Mouse (Mus musculus): Measurements from ENCODE around the gene Prmt9. TPM values are rescaled to one million over a fixed set of nuclear protein-coding genes. Genes with fewer than 3 reads are reported as not detected.

Gene Prmt9
- polyA plus RNA-seq, 2 experiments from 2014 or later: 12.9 to 14.6 TPM

DNA sequence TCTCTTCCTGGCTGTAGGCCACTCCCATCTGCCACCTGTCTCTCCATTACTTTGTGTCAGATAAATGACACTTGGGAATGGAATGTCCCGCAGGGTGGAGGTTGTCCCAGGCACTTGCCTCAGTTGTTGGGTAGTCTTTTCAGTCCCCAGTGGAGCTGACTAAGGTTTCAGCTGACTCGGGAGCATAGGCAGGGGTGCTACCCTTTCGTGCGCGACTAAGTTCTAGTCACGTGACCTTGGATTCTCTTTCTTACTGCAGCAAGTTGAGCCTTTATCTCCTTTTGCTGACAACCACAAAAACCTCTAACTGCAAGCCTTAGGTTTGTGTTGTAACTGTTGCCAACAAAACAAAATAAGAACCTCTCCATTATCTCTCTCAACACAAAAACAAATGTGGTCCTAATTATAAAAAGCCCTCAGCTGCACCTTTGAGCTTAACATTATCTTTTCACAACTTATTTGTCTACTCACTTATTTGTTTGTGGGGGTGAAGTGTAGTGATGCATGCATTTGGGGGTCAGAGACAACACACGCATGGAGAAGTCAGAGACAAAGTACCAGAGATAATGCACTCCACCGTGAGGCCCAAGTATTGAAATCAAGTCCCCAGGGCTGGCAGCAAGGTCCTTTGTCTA, 14.7 kb upstream of the Prmt9 start:
- peak; percentile 21 for ATAC-seq

DNA sequence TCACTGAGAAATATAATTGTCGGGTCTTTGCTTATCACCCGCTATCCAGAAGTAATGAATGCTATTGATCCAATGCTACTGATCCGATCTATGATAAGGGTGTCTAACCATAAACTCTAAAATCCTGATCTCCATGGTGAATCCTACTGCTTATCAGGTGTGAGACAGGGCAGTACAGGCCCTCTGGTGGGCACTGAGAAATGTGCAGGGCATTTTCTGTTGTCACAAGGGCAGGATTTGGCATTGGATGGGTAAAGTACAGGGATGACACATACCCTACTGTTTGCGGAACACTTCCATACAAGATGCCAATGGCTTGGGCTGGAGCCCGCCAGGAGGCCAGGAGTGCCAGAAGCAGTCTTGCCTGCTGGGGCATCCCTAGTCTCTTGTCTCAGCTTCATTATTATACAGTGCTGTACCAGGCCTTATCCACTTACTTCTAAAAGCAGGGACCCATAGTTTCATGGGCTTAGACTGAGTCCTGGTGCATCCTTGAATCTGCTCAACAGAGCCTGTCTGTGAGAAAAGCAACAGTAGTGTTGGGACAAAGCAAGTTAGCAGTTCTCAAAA, 14.1 kb upstream of the Prmt9 start:
- ATAC-seq: peak; percentile 86

- no peak for ATAC-seq
Observed at GRCm38 (mm10) chr8:77536821-77537220, 12.4 kb upstream of the Prmt9 start.

- no peak for ATAC-seq
Observed at GRCm38 (mm10) chr8:77538256-77538655, 10.9 kb upstream of the Prmt9 start.

DNA sequence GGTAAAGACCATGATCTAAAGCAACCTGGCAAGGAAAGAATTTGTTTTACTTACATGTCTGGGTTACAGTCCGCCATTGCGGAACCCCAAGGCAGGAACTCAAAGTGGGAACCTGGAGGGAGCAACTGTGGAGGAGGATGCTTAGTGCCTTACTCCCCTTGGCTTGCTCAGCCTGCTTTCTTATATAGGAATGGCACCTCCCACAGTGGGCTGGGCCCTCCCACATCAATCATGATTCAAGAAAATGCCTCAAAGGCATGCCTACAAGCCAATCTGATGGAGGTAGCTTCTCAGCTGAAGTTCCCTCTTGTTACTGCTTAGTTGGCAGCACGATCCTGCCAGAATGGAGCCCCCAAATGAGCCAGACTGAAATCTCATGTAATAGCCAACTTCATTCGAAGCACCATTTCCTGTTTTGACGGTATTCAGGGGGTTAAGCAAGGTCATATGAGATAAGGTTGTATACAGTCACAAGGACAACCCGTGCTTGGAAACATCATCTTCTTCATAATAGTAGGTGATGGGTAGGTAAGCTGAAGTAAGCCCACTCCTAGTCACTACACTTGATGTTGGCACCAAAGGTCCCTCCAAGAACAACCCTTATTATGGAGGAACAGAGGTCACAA, 5.9 kb upstream of the Prmt9 start:
- ATAC-seq: peak; percentile 69

- no peak for ATAC-seq
Observed at GRCm38 (mm10) chr8:77544428-77544827, 4.8 kb upstream of the Prmt9 start.

DNA sequence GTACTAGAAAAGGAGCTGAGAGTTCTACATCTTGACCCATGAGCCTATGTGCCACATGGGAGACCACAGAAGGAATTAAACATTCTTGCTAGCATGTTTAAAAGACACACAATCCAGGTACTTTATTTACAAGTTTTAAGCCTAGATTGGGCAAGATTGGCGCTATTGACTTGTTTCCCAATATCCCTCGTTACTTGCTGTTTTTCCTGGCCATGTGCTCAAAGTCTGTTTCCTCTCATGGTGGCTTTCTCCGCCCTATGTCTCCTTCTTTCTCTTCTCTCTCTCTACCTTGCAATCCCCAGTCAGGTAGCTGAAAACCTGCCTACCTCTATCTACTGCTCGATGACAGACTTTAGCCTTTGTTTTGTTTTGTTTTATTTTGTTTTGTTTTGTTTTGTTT, 3.6 kb upstream of the Prmt9 start:
- ATAC-seq: no peak

DNA sequence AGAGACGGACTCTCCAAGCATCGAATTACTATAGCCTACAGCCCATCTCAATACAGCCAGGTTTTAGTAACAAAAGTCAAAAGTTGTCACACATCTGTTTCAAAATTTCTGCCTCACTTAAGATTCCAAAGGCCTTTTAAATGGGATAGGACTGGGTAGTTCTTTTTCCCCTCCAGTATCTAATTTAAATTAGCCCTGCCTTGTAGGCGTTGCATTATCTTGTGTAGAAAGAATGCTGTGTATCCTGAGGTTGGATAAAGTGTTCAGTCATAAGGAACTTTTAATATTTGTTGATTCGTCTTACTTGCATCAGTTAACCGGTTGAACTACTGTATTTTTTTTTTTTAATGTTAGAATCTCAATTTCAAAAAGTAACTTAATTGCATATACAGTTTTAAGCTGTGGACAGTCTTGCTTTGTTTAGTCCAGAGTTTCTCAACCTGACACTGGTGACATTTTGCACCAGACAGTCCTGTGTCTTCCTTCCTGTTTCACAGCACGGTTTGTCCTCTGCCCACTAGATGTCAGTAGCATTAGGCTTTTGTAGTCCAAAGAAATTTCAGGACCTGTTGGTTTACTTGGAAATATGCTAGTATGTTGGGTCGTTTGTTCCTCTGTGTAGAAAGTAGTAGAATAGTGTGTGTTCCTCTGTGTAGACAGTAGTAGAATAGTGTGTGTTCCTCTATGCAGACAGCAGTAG, 834 bp downstream of the Prmt9 start:
- ATAC-seq: peak; percentile 46

GRCm38 (mm10) chr8:77552491-77552890, 3.3 kb downstream of the Prmt9 start:
- no peak for ATAC-seq

DNA sequence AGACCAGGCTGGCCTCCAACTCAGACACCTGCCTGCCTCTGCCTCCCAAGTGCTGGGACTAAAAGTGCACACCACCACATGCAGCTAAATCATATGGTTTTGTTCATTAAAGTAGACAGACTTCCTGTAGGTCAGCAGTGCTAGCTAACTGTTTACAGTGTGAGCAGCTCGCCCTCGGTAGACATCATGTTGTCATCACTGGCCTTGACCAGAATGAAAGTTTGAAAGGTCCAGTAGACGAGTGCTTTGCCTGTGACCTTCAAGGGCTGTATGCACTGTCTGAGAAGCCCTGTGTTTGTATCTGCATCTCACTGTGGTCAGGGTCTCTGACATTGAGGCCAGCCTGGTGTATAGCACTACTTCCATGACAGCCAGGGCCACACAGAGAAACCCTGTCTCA, 12.2 kb downstream of the Prmt9 start:
- ATAC-seq: no peak

- no peak for ATAC-seq
Observed at GRCm38 (mm10) chr8:77574229-77574628, 25.0 kb downstream of the Prmt9 start.

DNA sequence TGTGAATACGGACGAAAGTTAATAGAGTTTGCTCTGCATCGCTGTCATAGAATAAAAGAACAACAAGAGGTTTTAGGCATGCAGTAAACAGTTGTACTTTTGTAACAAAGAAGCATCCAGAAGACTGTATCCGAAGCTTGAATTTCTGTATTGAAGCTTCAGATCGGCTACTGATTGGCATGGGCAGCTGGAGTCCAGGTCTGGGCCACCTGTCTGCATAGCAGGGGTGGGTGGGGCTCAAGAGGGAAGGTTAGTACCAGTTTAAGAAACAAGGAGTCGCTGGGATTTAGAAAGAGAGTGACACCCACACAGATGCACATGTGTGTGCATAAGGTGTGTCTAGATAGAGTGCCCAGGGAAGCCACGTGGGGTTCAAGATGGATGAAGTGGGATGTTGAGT, 28.5 kb downstream of the Prmt9 start:
- no peak for ATAC-seq

GRCm38 (mm10) chr8:77584174-77584573, 35.0 kb downstream of the Prmt9 start:
- peak; percentile 26 for ATAC-seq

DNA sequence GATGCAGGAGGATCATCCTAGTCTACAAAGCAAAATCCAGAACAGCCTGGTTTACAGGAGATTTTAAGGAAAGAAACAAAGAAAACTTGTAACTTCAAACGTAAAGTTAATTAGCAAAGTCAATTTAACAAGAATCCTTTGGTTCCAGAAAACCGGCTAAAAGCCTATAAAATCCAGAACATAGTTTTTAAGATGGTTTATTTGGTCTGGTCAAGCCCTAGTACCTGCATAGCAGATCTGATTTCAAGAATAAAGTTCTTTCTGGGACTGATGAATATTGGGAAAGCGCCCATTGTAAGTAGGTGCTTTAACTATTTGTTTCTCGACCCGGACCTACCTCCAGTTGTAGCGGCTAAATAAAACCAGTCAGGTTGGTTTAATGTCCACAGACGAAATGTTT, 60.4 kb downstream of the Prmt9 start:
- ATAC-seq: no peak

GRCm38 (mm10) chr8:77610374-77610969, 61.3 kb downstream of the Prmt9 start, which contains the start of gene Tmem184c:
TSS of gene Tmem184c (minus strand) at chr8:77610698.
- ATAC-seq: peak; percentile 99

- no peak for ATAC-seq
Observed at GRCm38 (mm10) chr8:77617916-77618315, 68.7 kb downstream of the Prmt9 start.

GRCm38 (mm10) chr8:77623677-77624209, 74.5 kb downstream of the Prmt9 start:
- peak; percentile 81 for ATAC-seq

- ATAC-seq: peak; percentile 93
Observed at GRCm38 (mm10) chr8:77629858-77630537, 80.8 kb downstream of the Prmt9 start.

DNA sequence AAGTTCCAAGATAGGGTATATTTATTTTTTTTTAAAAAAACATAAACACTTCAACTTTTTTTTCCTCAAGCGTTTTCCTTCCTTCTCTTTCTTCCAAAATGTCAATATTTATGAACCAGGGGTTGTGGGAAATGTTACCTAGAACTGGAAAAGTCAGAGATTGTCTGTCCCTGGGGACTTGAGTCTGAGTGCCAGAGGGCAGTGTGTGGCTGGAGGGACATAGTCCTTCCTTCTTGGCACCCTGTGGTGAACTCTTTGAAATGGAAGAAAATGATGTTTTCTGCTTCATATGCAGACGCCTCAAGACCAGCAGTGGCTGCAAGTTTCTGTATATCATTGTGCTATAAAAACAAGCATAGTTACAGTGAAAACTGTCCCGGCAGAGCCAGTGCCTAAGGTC, 81.5 kb downstream of the Prmt9 start:
- ATAC-seq: no peak
